Mouse (Mus musculus) cortical plate, adult 2 months (tissue): Measurements from ENCODE around the gene Whrn. TPM values are rescaled to one million over a fixed set of nuclear protein-coding genes. Genes with fewer than 3 reads are reported as not detected.

Source experiments
- H3K27ac ChIP-seq: fragments of 200-500 bp; 2 replicates; pipeline ENCODE4 v1.5.1; 2012; ENCODE audit warnings: low read length, control low read depth, inconsistent platforms; ENCODE audit not compliant: insufficient read depth
- H3K4me1 ChIP-seq: fragments of 200-500 bp; 2 replicates; pipeline ENCODE4 v1.6.1; 2011; ENCODE audit warnings: low read length; ENCODE audit not compliant: control insufficient read depth, insufficient read depth
- H3K4me3 ChIP-seq: fragments of 200-500 bp; 2 replicates; pipeline ENCODE4 v1.5.1; 2011; ENCODE audit warnings: mild to moderate bottlenecking, low read length, control low read depth; ENCODE audit not compliant: insufficient read depth
- CTCF ChIP-seq: fragments of 200-500 bp; IDR thresholded peaks from 2 replicates; pipeline ENCODE4 v1.5.1; 2011; ENCODE audit warnings: mild to moderate bottlenecking, control low read depth, low read length; ENCODE audit not compliant: insufficient read depth; ENCODE audit errors: extremely low read depth
- POLR2A ChIP-seq: fragments of 200-500 bp; IDR thresholded peaks from 2 replicates; pipeline ENCODE4 v1.6.1; 2011; ENCODE audit warnings: mild to moderate bottlenecking, low read length, control low read depth; ENCODE audit not compliant: insufficient read depth; ENCODE audit errors: extremely low read depth
- polyA plus RNA-seq: library from polyadenylated mRNA; depleted of rRNA; stranded (reverse); fragments of >200 nt; gene quantifications from 2 replicates; pipeline ENCODE4 v1.2.3, GENCODE M21; 2012; rRNA removed

The Whrn gene
- polyA plus RNA-seq, result 56.2 and 57.5 TPM in 2 replicates

- TF ChIP-seq POLR2A, result no peak
- no peak for TF ChIP-seq CTCF
- peaks cover 1% of the 10 kb centered on the region; the same call in 1 of the 2 replicates for H3K4me1 ChIP-seq
- H3K4me3 ChIP-seq, result peak within 1 kb of the TSS; percentile 16
- H3K27ac ChIP-seq, result no peak within 1 kb of the TSS; the same call in 1 of the 2 replicates
Observed at GRCm38 (mm10) chr4:63495915-63496278, at the start of gene Whrn. Gene Whrn, minus strand, starts transcription at chr4:63495991.

GRCm38 (mm10) chr4:63545231-63545958, 49.6 kb upstream of the Whrn start:
- Histone ChIP-seq H3K4me3 (peak overlapping the region; percentile 83), H3K4me1 (peaks cover 6% of the 10 kb centered on the region), H3K27ac (peak overlapping the region; percentile 93; the same call in 1 of the 2 replicates)
- TF ChIP-seq POLR2A (no peak), CTCF (no peak)

- Histone ChIP-seq H3K4me1 (peaks cover 6% of the 10 kb centered on the region), H3K4me3 (peak within 1 kb of the TSS; percentile 83), H3K27ac (peak within 1 kb of the TSS; percentile 93)
- TF ChIP-seq CTCF (no peak), POLR2A (peak; percentile 80)
Observed at GRCm38 (mm10) chr4:63544494-63545230, 48.9 kb upstream of the Whrn start, which contains the start of gene Atp6v1g1. Gene Atp6v1g1, plus strand, starts transcription at chr4:63544772.

GRCm38 (mm10) chr4:63543746-63544493, 48.1 kb upstream of the Whrn start:
- TF ChIP-seq CTCF (no peak), POLR2A (no peak)
- peak overlapping the region; percentile 83; the same call in 1 of the 2 replicates for H3K4me3 ChIP-seq
- H3K4me1 ChIP-seq, result peaks cover 6% of the 10 kb centered on the region
- peak overlapping the region; percentile 26; the same call in 1 of the 2 replicates for H3K27ac ChIP-seq

- Histone ChIP-seq H3K27ac (no peak overlapping the region), H3K4me3 (no peak overlapping the region), H3K4me1 (peaks cover 2% of the 10 kb centered on the region)
- TF ChIP-seq CTCF (no peak), POLR2A (no peak)
Observed at GRCm38 (mm10) chr4:63542209-63542608, 46.4 kb upstream of the Whrn start.

GRCm38 (mm10) chr4:63537602-63538001, 41.8 kb upstream of the Whrn start:
- Histone ChIP-seq H3K4me3 (no peak overlapping the region), H3K27ac (no peak overlapping the region), H3K4me1 (no peaks in the 10 kb centered on the region; the same call in 1 of the 2 replicates)
- no peak for TF ChIP-seq CTCF
- TF ChIP-seq POLR2A, result no peak

- Histone ChIP-seq H3K4me1 (no peaks in the 10 kb centered on the region), H3K27ac (no peak overlapping the region), H3K4me3 (no peak overlapping the region)
- no peak for TF ChIP-seq CTCF
- TF ChIP-seq POLR2A, result no peak
Observed at GRCm38 (mm10) chr4:63530409-63530808, 34.6 kb upstream of the Whrn start.

- TF ChIP-seq CTCF (no peak), POLR2A (no peak)
- Histone ChIP-seq H3K4me1 (no peaks in the 10 kb centered on the region), H3K4me3 (no peak overlapping the region), H3K27ac (no peak overlapping the region)
Observed at GRCm38 (mm10) chr4:63528946-63529345, 33.2 kb upstream of the Whrn start.

- no peak overlapping the region for H3K27ac ChIP-seq
- no peaks in the 10 kb centered on the region for H3K4me1 ChIP-seq
- TF ChIP-seq POLR2A (no peak), CTCF (no peak)
- no peak overlapping the region for H3K4me3 ChIP-seq
Observed at GRCm38 (mm10) chr4:63525514-63525913, 29.7 kb upstream of the Whrn start.
